Mouse (Mus musculus): ENCODE data around the gene Il5.
A peak's percentile ranks its signal among the peaks of the same experiment; 100 is the strongest.
"Not testable (repeated sequence)": the region's sequence is repeated elsewhere in the genome, so short reads cannot be mapped to it uniquely, and the experiment has no call there.

Gene Il5

DNA sequence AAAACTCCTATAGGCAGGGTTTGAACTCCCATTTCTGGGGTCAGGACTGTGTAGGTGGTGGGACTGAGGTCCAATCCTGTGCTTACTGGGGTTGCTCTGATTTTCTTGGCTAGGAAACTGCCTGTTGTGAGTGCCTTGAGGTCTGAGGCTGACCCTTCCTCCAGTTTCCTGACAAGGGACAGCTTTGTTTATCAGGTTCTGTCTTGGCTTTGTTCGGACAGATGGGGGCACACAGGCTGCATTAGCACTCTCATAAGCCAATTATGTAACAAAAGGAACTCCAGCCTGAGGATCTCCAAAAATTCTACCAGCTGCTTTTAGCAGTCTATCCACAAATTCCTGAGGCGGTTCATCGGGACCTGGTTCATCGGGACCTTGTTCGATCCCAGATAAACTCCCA, 21.8 kb downstream of the Il5 start:
- DNase-seq (ENCODE audit: low spot score) = peak; percentile 85

DNA sequence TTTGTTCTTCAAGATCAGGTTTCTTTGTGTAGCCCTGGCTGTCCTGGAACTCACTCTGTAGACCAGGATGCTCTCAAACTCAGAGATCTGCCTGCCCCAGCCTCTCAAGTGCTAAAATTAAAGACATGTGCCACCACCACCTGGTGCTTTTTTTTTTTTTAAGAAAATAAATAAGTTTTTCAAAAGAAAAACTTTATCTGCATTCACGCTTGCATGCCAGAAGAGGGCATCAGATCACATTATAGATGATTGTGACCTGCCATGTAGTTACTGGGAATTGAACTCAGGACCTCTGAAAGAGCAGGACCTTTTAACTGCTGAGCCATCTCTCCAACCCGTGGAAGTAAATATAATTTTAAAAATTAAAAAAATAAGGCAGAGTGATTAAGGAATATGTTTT, 24.7 kb downstream of the Il5 start:
- no peak for DNase-seq (ENCODE audit: low spot score)

GRCm38 (mm10) chr11:53747985-53748384, 27.4 kb downstream of the Il5 start:
- DNase-seq (ENCODE audit: low spot score) = no peak

- no peak for DNase-seq (ENCODE audit: low spot score)
Measured at GRCm38 (mm10) chr11:53748614-53749013, 28.0 kb downstream of the Il5 start.

DNA sequence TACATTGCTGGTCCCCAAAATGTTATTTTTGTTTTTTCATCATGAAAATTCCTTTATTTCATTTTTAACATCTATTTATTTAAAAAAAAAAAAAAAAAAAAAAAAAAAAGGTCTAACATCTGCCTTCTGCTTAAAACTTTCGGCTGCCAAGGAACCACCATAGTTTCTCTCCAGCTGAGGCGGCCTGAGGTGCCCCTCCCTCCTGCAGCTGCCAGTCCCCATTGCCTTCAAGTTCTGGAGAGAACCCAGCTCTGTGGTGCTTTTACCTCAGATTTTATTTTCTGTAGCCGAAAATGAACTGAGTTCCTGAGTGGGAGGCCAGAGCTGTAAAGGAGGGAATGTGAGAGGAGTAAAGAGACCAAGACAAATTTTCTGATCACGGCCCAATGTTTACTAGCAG, 28.7 kb downstream of the Il5 start:
- DNase-seq (ENCODE audit: low spot score) = no peak

- no peak for DNase-seq (ENCODE audit: low spot score)
Measured at GRCm38 (mm10) chr11:53749716-53750352, 29.2 kb downstream of the Il5 start.

GRCm38 (mm10) chr11:53755011-53755595, 34.5 kb downstream of the Il5 start:
- no peak for DNase-seq (ENCODE audit: low spot score)

- DNase-seq (ENCODE audit: low spot score) = no peak
Measured at GRCm38 (mm10) chr11:53757612-53758011, 37.0 kb downstream of the Il5 start.

DNA sequence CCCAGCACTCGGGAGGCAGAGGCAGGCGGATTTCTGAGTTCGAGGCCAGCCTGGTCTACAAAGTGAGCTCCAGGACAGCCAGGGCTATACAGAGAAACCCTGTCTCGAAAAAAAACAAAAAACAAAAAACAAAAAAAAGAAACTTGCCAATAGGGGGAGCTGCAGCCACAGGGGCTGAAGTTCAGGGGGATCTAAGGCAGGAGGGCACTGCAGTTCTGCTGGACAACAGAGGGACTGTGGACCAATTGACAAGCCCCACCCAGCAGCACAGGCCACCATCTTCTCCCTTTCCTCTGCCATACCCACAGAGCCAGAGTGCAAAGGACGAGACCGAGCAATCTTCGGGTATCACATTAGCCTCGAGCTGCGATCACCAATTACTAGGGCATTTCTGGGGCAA, 37.4 kb downstream of the Il5 start:
- DNase-seq (ENCODE audit: low spot score) = not testable (repeated sequence)

- DNase-seq (ENCODE audit: low spot score) = no peak
Measured at GRCm38 (mm10) chr11:53758791-53759351, 38.3 kb downstream of the Il5 start.

DNA sequence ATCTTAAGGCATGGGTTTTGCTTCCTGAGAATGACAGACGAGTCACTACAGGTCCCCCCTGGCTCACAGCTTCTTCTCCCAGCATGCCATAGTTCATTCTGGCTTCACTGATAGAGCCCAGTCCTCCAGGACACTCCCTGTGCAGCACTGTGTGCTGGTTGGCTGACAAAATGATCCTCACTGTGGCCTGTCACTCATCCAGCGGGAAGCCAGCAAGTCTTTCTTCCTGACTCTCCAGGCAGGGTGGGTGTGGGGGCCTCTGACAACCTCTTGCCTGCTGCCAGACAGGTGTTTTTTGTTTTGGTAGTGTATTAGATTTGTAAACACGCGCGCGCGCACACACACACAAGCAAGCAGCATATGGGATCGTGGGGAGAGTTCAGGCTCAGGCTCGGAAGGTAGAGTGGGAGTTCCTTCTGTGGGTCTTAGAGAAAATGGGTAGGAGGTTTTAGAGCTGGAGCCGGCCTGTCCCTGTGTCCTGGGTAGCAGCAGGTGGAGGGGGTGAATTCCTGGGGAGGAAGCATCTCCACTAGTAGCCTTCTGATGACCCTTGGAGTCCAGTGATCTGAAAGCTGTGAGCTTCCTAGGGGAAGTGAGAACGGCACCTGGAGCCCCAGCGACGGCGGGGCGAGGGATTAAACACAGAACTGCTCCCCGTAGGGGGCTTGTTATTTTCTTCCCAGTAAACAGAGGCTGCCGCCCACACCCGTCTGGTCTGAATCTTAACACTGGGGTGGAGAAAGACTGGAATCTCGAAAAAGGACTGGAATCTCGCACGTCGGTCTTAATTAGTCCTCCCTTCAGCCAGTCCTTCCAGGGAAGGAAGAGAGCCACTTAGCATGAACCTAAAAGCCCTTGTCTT, 39.2 kb downstream of the Il5 start:
- no peak for DNase-seq (ENCODE audit: low spot score)

DNA sequence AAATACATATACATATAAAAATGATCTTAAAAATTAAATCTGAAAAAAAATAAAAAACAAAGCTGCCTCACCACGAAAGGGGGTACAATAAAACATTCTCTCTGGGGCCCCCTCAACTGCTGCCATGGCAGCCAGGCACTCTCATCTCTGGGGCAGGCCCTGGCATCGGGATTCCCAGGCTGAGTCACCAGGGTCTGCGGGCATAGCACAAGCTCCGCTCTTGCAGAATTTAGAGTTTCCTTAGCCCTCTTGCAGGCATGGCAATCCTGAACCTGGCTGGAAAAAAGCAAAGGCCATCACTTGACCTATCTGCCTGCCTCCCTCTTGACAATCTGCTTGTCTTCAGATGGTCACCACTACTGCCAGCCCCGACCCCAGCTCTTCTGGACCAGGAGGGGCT, 40.7 kb downstream of the Il5 start:
- no peak for DNase-seq (ENCODE audit: low spot score)

DNA sequence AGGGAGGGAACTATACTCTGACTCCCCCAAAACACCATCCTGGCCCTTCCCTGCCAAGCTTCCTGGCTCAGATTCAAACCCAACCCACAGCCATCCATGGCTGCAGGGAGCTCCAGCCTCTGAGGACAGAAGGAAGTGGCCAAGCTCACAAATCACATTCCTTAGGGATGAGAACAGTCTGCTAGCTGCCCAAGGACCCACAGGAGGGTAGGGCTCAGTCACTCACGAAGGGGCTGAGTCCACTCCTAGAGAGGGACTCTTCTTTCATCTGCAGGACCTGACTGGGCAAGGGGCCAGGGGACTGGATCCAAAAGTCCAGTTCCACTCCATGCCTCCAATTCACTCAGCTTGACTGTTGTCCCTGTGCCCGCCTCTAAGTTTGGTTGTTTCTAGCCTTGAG, 41.2 kb downstream of the Il5 start:
- DNase-seq (ENCODE audit: low spot score) = peak; percentile 84

DNA sequence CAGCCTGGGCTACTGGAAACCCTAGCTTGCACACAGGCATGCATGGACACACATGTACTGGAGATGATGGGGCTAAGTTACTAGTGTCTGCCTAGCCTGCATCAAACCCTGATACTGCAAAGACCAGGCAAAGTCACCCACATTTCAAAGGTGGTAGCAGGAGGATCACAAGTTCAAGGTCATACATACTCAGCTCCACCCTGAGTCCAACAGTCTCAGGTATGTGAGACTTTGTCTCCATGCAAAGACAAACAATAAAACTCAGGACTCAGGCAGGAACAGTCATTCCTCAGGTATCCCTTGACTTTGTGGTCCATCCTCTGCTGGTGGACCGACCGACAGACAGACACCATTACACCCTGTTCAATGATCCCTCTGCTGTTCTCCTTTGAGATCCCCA, 41.8 kb downstream of the Il5 start:
- DNase-seq (ENCODE audit: low spot score) = no peak

- DNase-seq (ENCODE audit: low spot score) = peak; percentile 95
Measured at GRCm38 (mm10) chr11:53762827-53763495, 42.4 kb downstream of the Il5 start.

- peak; percentile 96 for DNase-seq (ENCODE audit: low spot score)
Measured at GRCm38 (mm10) chr11:53763496-53764140, 43.0 kb downstream of the Il5 start.

DNA sequence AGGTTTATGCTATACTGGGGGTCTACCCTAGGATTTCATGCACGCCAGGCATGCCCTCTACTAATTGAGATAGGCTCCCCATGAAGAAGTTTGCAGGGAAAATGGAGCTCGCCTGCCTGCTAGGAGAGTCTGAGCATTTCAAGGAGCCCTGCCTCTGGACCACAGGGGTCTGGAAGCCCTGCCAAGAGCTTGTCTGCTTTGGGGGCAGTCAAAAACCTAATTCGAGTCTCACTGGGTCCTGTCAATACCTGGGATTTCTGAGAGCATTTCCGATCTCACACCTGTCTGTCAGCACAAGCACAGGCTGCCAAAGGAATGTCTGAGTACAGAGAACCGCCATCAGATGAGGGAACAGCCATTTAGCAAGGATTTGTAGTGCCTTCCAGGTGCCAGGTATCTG, 44.0 kb downstream of the Il5 start:
- DNase-seq (ENCODE audit: low spot score) = no peak

DNA sequence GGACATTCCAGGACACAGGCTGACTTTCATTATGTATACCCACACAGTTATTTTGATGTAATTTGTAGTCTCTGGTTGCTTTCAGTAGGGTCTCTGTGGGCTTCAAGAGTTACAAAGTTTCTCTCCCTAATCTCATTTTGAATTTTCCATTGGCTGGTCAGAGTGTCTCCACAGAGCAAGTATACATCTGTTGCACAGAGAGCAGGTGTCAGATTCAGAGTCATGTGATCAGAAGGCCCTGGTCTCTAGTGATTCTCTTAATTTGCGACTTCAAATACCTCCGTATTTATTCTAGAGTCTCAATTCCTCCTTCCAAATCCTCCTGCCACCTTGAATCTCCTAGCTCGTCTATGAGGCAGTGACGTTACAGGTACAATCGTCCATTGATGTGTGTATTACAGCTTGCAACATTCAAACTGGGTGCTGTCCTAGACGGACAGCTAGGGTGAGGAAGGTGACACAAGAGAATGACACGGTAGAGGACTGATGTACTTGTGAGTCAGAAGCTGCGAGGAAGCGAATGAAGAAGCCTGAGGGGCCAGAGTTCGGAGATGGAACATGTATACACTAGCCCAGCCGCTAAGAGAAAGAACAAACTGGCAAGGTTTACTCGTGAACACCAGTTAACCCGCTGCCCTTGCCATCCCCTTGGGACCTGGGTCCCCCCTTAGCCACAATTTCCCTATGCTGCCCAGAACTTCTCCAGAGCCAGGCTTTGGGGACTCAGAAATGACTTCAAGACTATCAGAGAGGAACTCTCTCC, 48.0 kb downstream of the Il5 start:
- DNase-seq (ENCODE audit: low spot score) = no peak

- no peak for DNase-seq (ENCODE audit: low spot score)
Measured at GRCm38 (mm10) chr11:53769185-53769576, 48.6 kb downstream of the Il5 start.

- DNase-seq (ENCODE audit: low spot score) = peak; percentile 91
Measured at GRCm38 (mm10) chr11:53769760-53770124, 49.1 kb downstream of the Il5 start, which contains the start of gene Irf1. Gene Irf1 (plus strand): TSS chr11:53770014.

Data from adipocyte (in vitro differentiated cells).